Mouse (Mus musculus): Measurements from ENCODE around the gene Traf3.

DNA sequence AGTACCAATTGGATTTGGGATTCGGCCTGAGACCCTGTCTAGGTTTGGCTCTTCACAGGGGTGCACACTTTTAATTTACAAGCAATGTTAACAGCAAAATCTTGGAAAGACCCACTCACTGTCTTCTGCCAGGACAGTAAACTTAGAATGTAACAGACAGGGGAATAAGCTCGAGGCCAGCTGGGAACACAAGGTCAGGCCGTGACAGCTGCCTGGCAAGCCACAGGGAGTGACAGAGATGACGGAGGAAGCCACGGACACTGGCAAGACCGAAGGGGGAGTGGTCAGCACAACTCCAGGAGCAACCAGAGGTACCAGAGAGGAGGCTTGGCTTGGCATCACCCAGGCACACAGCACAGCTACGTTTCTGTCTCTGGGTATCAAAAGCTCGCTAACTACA, 140.7 kb downstream of the Traf3 start:
- TF ChIP-seq POLR2A (IDR thresholded peaks at IDR 0.05; ENCODE audit: low read depth, low read length), result no peak
- TF ChIP-seq CTCF (conservative IDR thresholded peaks at IDR 0.05; ENCODE audit: insufficient read depth, insufficient read length, low read depth, low read length), result no peak
